Mouse (Mus musculus): ENCODE results near the gene 1190007I07Rik. TPM values are rescaled to one million over a fixed set of nuclear protein-coding genes. Genes with fewer than 3 reads are reported as not detected.
"Not testable (repeated sequence)": the region's sequence is repeated elsewhere in the genome, so short reads cannot be mapped to it uniquely, and the experiment has no call there.

The 1190007I07Rik gene
- polyA plus RNA-seq, 1 experiment from 2014 or later = 43.2 TPM

- not testable (repeated sequence) for H3K4me1 ChIP-seq
- ATAC-seq (ENCODE audit: insufficient number of reproducible peaks, insufficient read depth, low FRiP score, low TSS enrichment, low read depth) = peak; percentile 8; the same call in 1 of the 2 replicates
Observed at GRCm38 (mm10) chr10:82623553-82623932, 515 bp upstream of the 1190007I07Rik start.

GRCm38 (mm10) chr10:82622235-82622634 is 793 bp downstream of the 1190007I07Rik start:
- Histone ChIP-seq H3K27ac (no peak overlapping the region), H3K4me2 (peak overlapping the region; percentile 69), H3K36me3 (peaks cover 8% of the 10 kb centered on the region), H3K27me3 (no peaks in the 10 kb centered on the region), H3K4me3 (peak overlapping the region; percentile 73), H3K9ac (peak overlapping the region; percentile 86), H3K4me1 (peaks cover 5% of the 10 kb centered on the region; the same call in 1 of the 2 replicates), H3K9me3 (no peaks in the 10 kb centered on the region)
- WGBS = 29% methylated on average over 9 of the region's 9 CpGs
- no peak for ATAC-seq (ENCODE audit: insufficient number of reproducible peaks, insufficient read depth, low FRiP score, low TSS enrichment, low read depth)

More at GRCm38 (mm10) chr10:82623553-82623932, 515 bp upstream of the 1190007I07Rik start:
- WGBS = 3% methylated on average over 2 of the region's 2 CpGs
- peak overlapping the region; percentile 86 for H3K9ac ChIP-seq
- H3K4me2 ChIP-seq = peak overlapping the region; percentile 69
- peak overlapping the region; percentile 83 for H3K27ac ChIP-seq
- H3K36me3 ChIP-seq, H3K9me3 ChIP-seq, H3K27me3 ChIP-seq: not testable (repeated sequence)
- H3K4me3 ChIP-seq = peak overlapping the region; percentile 73

- H3K27ac ChIP-seq; H3K27me3 ChIP-seq; H3K4me3 ChIP-seq; H3K9me3 ChIP-seq; H3K4me1 ChIP-seq; H3K36me3 ChIP-seq; ATAC-seq (ENCODE audit: insufficient number of reproducible peaks, insufficient read depth, low FRiP score, low TSS enrichment, low read depth); H3K9ac ChIP-seq; H3K4me2 ChIP-seq: not testable (repeated sequence)
- 66% methylated on average over 4 of the region's 4 CpGs for WGBS
Observed at GRCm38 (mm10) chr10:82594421-82594820, 28.6 kb downstream of the 1190007I07Rik start.

GRCm38 (mm10) chr10:82589673-82590072 is 33.4 kb downstream of the 1190007I07Rik start:
- H3K36me3 ChIP-seq; H3K9me3 ChIP-seq; H3K27ac ChIP-seq; ATAC-seq (ENCODE audit: insufficient number of reproducible peaks, insufficient read depth, low FRiP score, low TSS enrichment, low read depth); H3K4me3 ChIP-seq; H3K4me2 ChIP-seq; H3K9ac ChIP-seq; H3K27me3 ChIP-seq; H3K4me1 ChIP-seq: not testable (repeated sequence)
- 86% methylated on average over 9 of the region's 9 CpGs for WGBS

GRCm38 (mm10) chr10:82571091-82571490 is 51.9 kb downstream of the 1190007I07Rik start:
- H3K36me3 ChIP-seq; H3K4me2 ChIP-seq; H3K4me1 ChIP-seq; ATAC-seq (ENCODE audit: insufficient number of reproducible peaks, insufficient read depth, low FRiP score, low TSS enrichment, low read depth); H3K27ac ChIP-seq; H3K27me3 ChIP-seq; H3K4me3 ChIP-seq; H3K9ac ChIP-seq; H3K9me3 ChIP-seq: not testable (repeated sequence)
- WGBS = 95% methylated on average over 11 of the region's 11 CpGs

Other genes with a start within 250 kb of the 1190007I07Rik start
- not detected in 2 replicates for gene Gm1553, start 130.6 kb downstream of the 1190007I07Rik start, polyA plus RNA-seq (2015; fragmentation: Nextera tagmentation; extraction: Ambion mirVana)
- 153 and 156 TPM in 2 replicates for gene Tdg, start 6.6 kb upstream of the 1190007I07Rik start, polyA plus RNA-seq (2015; fragmentation: Nextera tagmentation; extraction: Ambion mirVana)
- gene Glt8d2, start 67.4 kb upstream of the 1190007I07Rik start, polyA plus RNA-seq (2015; fragmentation: Nextera tagmentation; extraction: Ambion mirVana) = 14.4 and 15.3 TPM in 2 replicates
- gene Hcfc2, start 72.9 kb upstream of the 1190007I07Rik start, polyA plus RNA-seq (2015; fragmentation: Nextera tagmentation; extraction: Ambion mirVana) = 44.5 and 45.5 TPM in 2 replicates
- 57.3 and 65.6 TPM in 2 replicates for gene Nfyb, start 140.9 kb upstream of the 1190007I07Rik start, polyA plus RNA-seq (2015; fragmentation: Nextera tagmentation; extraction: Ambion mirVana)
- 99.4 and 99.8 TPM in 2 replicates for gene Txnrd1, start 210.7 kb upstream of the 1190007I07Rik start, polyA plus RNA-seq (2015; fragmentation: Nextera tagmentation; extraction: Ambion mirVana)
- gene Eid3, start 243.4 kb upstream of the 1190007I07Rik start, polyA plus RNA-seq (2015; fragmentation: Nextera tagmentation; extraction: Ambion mirVana) = 0.33 and 0.67 TPM in 2 replicates